Mouse (Mus musculus): ENCODE results near the gene Arfgef3. TPM values are rescaled to one million over a fixed set of nuclear protein-coding genes. Genes with fewer than 3 reads are reported as not detected.

Gene Arfgef3
- polyA plus RNA-seq, 1 experiment from 2014 or later: 0.05 TPM

DNA sequence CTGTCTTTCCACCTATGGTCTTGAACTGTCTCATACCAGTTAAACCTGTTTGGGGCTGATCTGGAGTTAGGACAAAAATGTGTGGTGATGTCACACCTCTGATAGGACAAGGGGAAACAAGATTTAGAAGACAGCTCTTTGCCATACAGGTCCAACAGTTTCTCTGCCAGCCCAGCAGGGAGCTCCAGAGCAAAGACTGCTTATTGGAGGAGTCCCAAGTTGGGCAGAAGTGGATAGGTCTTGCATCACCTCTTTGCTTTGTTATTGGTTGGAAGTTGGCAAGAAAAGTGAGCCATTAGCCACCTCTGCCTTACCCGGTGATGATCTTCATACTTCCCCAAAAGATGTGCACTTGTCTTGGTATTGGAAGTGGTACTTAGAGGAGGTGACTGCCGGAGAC, 206.9 kb downstream of the Arfgef3 start:
- Histone ChIP-seq H3K27me3 (ENCODE audit: control insufficient read depth, insufficient read depth, low read depth, low read length) (no peaks in the 10 kb centered on the region), H3K9ac (ENCODE audit: low read depth, low read length) (no peak overlapping the region), H3K4me3 (ENCODE audit: low read depth, low read length) (no peak overlapping the region), H3K36me3 (ENCODE audit: control insufficient read depth, insufficient read depth) (peaks cover under 1% of the 10 kb centered on the region; the same call in 1 of the 2 replicates), H3K27ac (ENCODE audit: low read length) (no peak overlapping the region), H3K9me3 (replicated peaks; ENCODE audit: control insufficient read depth, low read length) (no peaks in the 10 kb centered on the region), H3K4me2 (ENCODE audit: low read depth, low read length) (no peak overlapping the region), H3K4me1 (ENCODE audit: control insufficient read depth, low read depth, low read length) (no peaks in the 10 kb centered on the region)
- WGBS (ENCODE audit: insufficient replicate concordance): 66% methylated on average over 2 of the region's 2 CpGs
- ATAC-seq (ENCODE audit: low read depth): no peak

GRCm38 (mm10) chr10:18532293-18532692, 211.5 kb downstream of the Arfgef3 start:
- ATAC-seq (ENCODE audit: low read depth): no peak
- Histone ChIP-seq H3K27me3 (ENCODE audit: control insufficient read depth, insufficient read depth, low read depth, low read length) (no peaks in the 10 kb centered on the region), H3K9ac (ENCODE audit: low read depth, low read length) (no peak overlapping the region), H3K4me3 (ENCODE audit: low read depth, low read length) (no peak overlapping the region), H3K4me1 (ENCODE audit: control insufficient read depth, low read depth, low read length) (no peaks in the 10 kb centered on the region), H3K4me2 (ENCODE audit: low read depth, low read length) (no peak overlapping the region), H3K9me3 (replicated peaks; ENCODE audit: control insufficient read depth, low read length) (no peaks in the 10 kb centered on the region), H3K27ac (ENCODE audit: low read length) (no peak overlapping the region), H3K36me3 (ENCODE audit: control insufficient read depth, insufficient read depth) (peaks cover 3% of the 10 kb centered on the region; the same call in 1 of the 2 replicates)
- 54% methylated on average over 8 of the region's 8 CpGs for WGBS (ENCODE audit: insufficient replicate concordance)

Other genes starting within 250 kb of the Arfgef3 start
- gene Hebp2, start 197.9 kb downstream of the Arfgef3 start, polyA plus RNA-seq (2015; fragmentation: Nextera tagmentation; extraction: Ambion mirVana): 1.3 and 1.6 TPM in 2 replicates
- not detected in 2 replicates for gene Gm4922, start 42.8 kb upstream of the Arfgef3 start, polyA plus RNA-seq (2015; fragmentation: Nextera tagmentation; extraction: Ambion mirVana)
- gene Perp, start 101.1 kb upstream of the Arfgef3 start, polyA plus RNA-seq (2015; fragmentation: Nextera tagmentation; extraction: Ambion mirVana): 22.6 and 24.8 TPM in 2 replicates